Mouse (Mus musculus): ENCODE measurements around the gene Eif4h. TPM values are rescaled to one million over a fixed set of nuclear protein-coding genes. Genes with fewer than 3 reads are reported as not detected.

Eif4h gene
- 100 to 1,000 TPM; 151 to 159 TPM for total RNA-seq (2021)
- long read RNA-seq, experiment 1, transcript Eif4h-201 (6 exons, 2,367 nt) = major isoform, 200 of 392 reads
- long read RNA-seq, experiment 1, transcript Eif4h-205 (7 exons, 2,726 nt) = minor isoform, 157 of 392 reads
- long read RNA-seq, experiment 1, partial matches to known transcripts = 15 of 392 reads
- long read RNA-seq, experiment 1, other reads (novel, unspliced or antisense) = 20 of 392 reads
- long read RNA-seq, experiment 2, transcript Eif4h-205 (7 exons, 2,726 nt) = minor isoform, 142 of 372 reads
- long read RNA-seq, experiment 2, transcript Eif4h-201 (6 exons, 2,367 nt) = major isoform, 188 of 372 reads
- long read RNA-seq, experiment 2, partial matches to known transcripts = 34 of 372 reads
- long read RNA-seq, experiment 2, other reads (novel, unspliced or antisense) = 8 of 372 reads

- peak; percentile 98 for DNase-seq
Observed at GRCm38 (mm10) chr5:134639269-134639682, at the start of gene Eif4h. Eif4h (minus strand) TSS chr5:134639490.

- peak; percentile 97 for DNase-seq
Observed at GRCm38 (mm10) chr5:134688718-134689284, 49.5 kb upstream of the Eif4h start.

GRCm38 (mm10) chr5:134688086-134688717 lies 48.9 kb upstream of the Eif4h start, which contains the start of gene Limk1:
Limk1 (minus strand) TSS chr5:134688598.
- no peak for DNase-seq

DNA sequence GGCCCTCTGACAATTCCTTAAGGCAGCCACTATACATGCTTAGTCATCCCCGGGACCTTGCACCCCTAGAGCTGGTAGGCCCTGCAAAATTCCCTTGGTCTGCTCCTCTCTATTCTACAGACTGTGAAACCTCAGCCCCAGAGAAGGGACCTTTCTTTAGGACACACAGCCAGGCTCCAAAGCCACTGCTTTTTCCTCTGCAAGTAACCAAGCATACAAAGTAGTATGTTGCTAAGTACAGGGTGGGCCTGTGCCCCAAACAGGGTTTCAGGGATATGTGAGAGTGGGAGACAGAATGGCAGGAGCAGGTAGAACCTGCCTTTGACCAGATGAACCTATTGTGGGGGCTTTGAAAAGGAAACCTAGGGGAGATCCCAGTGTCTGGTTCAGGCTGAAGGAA lies 47.9 kb upstream of the Eif4h start:
- DNase-seq = no peak

DNA sequence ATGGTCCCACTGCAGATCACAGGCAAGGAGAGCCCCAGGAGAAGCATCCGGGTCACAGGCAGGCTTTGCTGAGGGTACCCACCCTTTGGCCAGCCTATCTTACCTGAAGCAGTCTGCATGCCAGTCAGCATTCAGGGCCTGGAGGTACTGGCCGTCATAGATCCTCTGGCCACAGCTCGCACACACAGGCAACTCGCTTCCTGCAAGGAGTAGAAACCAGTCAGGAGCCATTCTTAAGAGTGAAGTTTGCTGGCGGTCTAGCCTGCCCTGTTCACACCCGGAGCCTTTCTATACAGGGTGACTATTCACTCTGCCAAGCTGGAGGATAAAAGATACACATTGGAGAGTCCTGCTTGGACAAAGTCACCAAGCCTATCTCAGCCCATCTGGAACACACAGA lies 47.3 kb upstream of the Eif4h start:
- DNase-seq = no peak

GRCm38 (mm10) chr5:134684398-134684797 lies 45.1 kb upstream of the Eif4h start:
- DNase-seq = no peak

DNA sequence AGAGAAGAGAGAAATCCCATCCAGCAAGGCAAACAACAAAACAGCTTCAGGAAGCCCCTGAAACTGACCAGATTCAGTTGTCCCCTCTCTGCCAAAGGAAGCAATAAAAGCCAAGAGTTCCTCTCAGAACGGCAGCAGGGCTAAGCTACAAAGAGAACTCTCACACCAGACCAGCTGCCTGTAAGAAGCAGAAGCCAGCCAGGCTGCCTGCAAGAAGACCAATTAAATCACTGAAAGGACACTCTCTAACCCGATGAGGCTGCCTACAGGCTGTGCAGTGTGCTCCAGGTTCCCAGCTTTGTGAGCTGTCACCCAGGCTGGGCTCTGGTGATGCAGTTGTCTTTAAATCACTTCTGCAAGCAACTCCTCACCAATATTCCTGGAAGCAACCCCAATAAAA lies 44.5 kb upstream of the Eif4h start:
- no peak for DNase-seq

DNA sequence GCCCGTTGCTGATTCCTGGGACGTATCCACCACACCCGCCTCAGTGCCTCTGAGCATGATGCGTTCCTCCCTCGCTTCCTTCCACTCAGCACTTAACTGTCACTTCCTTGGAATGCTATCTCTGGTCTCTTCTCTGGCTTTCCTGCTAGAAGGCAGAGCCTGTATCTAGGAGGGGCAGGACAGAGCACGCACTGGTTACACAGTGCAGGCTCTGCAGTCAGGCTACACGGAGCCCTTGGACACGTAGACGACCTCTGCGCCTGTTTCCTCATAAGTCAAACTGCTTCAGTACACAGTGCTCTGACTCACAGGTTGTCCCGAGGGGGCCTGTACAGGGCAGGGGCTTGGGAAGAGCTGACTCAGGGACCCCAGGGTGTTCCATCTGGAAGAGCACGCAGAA lies 40.9 kb upstream of the Eif4h start:
- no peak for DNase-seq

DNA sequence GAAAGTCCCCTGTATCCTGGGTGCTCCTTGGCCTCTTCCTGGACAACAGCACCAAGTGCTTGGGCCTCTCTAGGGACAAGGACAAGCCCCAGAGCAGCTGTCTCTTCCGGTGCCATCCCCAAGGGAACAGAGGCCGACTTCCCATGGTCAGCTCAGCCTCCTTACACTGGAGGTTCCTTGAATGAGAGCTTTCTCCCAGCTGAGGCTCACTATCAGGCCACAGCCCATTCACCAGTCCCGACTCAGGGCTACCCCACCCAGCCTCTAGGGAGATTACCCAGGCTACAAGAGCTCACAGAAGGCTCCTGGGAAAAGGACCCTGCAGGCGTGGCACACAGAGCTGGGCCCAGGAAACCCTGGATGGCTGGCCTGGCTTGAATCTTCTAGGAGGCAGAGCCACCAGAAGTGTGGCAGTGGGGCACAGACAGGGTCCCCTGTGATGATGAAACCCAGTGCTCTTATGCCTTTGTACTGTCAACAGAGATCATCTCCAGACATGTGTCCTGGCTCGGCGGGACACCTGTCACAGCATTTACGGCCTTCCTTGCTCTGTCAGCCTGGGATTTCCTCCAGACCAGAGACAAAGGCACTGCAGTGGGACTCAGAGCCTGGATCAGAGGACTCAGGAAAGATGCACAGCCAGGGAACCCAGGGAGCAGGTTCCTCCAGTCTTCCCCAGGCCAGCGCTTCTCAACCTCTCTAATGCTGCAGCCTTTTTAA lies 39.7 kb upstream of the Eif4h start:
- DNase-seq = no peak

- DNase-seq = peak; percentile 46
Observed at GRCm38 (mm10) chr5:134678031-134678430, 38.7 kb upstream of the Eif4h start.

GRCm38 (mm10) chr5:134677491-134677890 lies 38.2 kb upstream of the Eif4h start:
- no peak for DNase-seq

DNA sequence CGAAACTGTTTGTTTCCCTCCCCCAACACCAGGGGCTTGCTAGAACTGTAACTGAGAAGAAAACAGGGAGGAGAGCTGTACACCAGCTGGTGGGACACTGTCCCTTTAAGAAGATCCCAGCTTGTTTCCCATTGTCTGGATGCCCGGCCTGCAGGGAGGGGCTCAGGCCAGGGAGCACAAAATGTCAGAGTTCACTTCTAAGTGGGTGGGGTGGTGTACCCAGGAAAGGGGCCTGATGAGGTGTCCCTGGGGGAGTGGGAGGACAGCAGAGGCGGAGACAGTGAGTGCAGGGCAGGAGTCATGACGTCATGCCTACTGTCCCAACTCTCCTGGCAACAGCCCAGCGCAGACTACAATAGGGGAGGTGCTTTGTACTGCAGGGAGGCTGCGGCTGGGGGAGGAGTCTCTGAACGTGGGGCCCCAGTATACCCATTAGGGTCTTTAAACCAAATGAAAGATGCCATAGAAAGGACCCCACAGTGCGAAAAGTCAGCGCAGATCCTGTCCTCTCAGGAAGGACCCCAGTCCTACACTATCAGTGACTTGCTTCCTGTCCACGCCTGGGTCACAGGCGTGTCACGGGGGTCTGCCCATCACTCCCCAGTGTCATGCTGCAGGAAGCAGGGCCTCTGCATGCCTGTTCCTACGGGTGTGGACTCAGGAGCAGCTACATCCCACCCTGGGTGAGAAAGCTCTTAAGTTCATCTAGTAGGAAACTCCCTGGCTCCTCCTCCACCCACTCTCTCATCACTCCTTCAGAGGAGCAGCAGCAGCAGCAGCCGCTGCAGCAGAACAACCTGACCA lies 36.9 kb upstream of the Eif4h start:
- DNase-seq = peak; percentile 75

GRCm38 (mm10) chr5:134674977-134675376 lies 35.7 kb upstream of the Eif4h start:
- DNase-seq = no peak

DNA sequence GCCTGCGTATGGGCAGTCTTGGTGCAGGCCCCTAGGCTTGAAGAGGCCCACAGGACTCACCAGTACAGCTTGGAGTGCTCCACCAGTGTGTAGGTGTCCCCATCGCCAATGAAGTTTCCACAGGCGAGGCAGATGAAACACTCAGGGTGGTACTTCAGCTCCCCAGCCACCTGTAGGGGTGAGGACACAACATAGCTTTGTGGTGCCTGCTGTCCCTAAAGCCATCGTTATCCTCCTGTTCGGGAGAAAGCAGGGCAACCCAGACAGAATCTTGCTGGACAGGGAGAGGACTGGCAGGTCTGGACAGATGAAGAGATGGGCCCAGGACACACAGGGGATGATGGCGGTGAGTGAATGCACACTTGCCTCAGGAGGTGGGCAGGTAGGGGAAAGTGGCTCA lies 33.3 kb upstream of the Eif4h start:
- DNase-seq = no peak

DNA sequence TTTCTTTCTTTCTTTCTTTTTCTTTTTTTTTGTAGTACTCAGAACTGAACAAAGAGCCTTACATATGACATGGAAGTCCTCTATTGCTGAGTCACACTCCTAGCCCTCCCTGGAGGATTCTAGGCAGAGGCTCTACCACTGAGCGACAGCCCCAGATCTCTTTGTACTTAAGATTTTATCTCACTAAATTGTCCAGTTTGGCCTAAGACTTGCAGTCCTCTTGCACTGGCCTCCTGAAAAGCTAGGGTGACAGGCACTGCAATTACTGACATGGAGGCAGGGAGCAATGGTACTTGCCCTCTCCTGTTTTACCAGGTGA lies 32.9 kb upstream of the Eif4h start:
- no peak for DNase-seq

DNA sequence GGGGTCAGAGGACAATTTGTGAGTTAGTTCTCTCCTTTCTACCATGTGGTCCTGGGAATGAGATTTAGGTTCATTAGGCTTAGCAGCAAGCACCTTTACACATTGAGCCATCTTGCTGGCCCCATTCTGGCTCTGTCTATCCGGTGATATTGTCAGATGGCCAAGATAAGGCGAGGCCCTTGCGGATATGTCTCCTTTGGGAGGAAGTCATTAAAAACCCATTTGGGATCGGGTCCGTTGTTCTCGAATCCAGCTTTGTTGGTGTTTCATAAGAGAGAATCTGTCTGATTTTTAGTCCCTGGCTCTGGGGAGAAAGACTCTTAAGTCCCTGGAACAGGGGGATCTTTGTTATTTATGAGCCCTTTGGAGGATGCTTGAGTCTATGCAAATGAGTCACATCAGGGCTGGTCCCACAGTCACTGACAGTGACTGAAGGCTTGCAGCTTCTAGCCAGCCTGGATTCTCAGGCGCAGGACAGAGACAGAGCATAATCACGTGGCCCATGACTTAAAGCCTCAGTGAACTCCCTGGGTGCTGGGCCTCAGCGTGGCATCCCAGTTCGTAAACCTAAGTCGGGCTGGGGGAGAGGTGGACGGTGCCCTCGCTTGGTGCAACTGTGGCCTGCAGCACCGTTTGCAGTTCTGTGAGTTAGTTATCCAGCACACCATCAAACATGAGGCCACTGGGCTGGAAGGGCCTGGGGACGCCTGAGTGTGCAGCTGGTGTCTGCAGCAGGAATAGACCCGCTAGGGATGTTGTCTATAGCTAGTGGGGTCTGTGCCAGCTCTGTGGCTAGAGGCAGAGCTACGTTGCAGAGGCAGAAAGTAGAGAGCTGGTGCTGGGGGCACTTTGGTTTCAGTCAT lies 32.3 kb upstream of the Eif4h start:
- no peak for DNase-seq

DNA sequence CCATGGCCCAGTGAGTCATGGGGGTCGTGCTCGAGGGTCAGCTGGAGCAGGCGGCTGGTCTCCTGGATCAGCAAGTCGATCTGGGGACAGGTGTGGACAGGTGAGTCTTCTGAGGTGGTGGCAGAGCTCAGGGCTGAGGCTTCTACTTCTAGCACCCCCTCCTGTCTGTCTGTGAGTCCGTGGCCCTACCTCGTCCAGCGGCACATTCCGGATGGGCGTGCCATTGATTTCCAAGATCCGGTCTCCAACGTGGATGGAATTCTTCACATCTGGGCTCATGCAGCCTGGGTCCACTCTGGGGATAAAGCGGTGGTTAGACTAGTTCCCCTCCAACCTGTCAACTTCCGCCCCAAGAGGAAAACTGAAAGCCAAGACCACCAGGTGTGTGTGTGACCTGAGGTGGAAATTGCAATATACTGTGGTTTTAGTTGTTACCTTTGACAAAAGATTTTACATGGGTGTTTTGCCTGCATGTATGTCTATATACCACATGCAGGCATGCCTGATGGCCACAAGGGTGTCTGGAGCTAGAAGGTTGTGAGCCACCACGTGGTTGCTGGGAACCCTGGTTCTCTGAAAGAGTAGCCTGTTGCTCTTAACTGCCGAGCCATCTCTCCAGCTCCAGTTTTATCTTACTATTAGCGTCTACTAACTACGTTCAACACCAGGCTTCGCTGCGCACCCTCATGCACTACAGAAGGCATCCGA lies 29.9 kb upstream of the Eif4h start:
- DNase-seq = no peak

DNA sequence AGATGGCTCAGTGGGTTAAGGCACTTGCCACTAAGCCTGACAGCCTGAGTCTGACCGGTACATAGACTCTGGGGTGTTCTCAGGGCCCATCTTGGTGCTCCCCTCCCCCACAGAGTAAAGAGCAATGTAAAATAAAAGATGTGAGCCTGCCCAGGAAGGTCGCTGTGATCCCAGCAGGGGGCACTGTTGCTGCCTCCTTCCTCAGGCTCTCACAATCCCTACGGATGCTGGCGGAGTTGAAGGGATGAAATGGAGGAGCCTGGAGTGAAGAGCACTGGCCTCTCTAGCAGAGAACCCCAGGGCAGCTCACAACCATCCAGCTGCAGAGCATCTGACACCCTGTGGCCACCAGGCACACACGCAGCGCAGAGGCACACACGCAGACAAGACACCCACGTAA lies 29.2 kb upstream of the Eif4h start:
- peak; percentile 51 for DNase-seq

- DNase-seq = no peak
Observed at GRCm38 (mm10) chr5:134656708-134657107, 17.4 kb upstream of the Eif4h start.

DNA sequence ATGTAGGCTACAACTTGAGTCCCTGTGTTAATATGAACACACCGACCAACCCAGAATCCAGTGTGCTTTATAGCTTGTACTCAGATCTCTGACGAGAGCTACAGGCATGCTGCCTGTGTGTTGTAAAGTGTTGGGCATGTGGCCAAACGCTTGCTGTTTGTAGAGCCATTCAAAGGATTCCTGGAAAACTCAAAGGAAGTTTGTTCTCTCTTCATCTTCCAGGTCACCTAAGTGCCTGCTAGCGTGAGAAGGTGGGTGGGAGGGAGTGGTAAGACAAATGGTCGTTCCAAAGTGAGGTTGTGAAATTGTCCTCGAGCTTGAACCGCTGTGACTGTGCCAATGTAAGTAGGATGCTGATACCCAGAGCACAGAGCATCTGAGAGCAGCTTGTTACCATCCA lies 12.7 kb upstream of the Eif4h start:
- no peak for DNase-seq

Data from gastrocnemius, postnatal 10 days (tissue).